Mouse (Mus musculus) forebrain, embryonic 15.5 days (tissue): ENCODE data around the gene Sla2. TPM values are rescaled to one million over a fixed set of nuclear protein-coding genes. Genes with fewer than 3 reads are reported as not detected.
A peak's percentile ranks its signal among the peaks of the same experiment; 100 is the strongest.
"Not testable (repeated sequence)": the region's sequence is repeated elsewhere in the genome, so short reads cannot be mapped to it uniquely, and the experiment has no call there.

Source experiments
- ATAC-seq: fragments of 200-750 bp; cut with Nextera tagmentation; replicated peaks from 2 replicates; pipeline ENCODE4 v1.8.0; 2017; ENCODE audit warnings: mild to moderate bottlenecking, moderate TSS enrichment, moderate library complexity
- H3K27ac ChIP-seq: fragments of 300-500 bp; sonication (generic); replicated peaks from 2 replicates; pipeline ENCODE4 v1.5.1; 2015; ENCODE audit warnings: mild to moderate bottlenecking, inconsistent platforms
- H3K27me3 ChIP-seq: fragments of 300-500 bp; sonication (generic); 2 replicates; pipeline ENCODE4 v1.6.1; 2015; ENCODE audit warnings: inconsistent platforms
- H3K36me3 ChIP-seq: fragments of 300-500 bp; sonication (generic); 2 replicates; pipeline ENCODE4 v1.6.1; 2015; ENCODE audit warnings: mild to moderate bottlenecking, inconsistent platforms
- H3K4me1 ChIP-seq: fragments of 300-500 bp; sonication (generic); 2 replicates; pipeline ENCODE4 v1.6.1; 2015; ENCODE audit warnings: inconsistent platforms
- H3K4me2 ChIP-seq: fragments of 300-500 bp; sonication (generic); replicated peaks from 2 replicates; pipeline ENCODE4 v1.6.1; 2015; ENCODE audit warnings: mild to moderate bottlenecking, inconsistent platforms
- H3K4me3 ChIP-seq: fragments of 300-500 bp; sonication (generic); 2 replicates; pipeline ENCODE4 v1.5.1; 2015; ENCODE audit warnings: mild to moderate bottlenecking, inconsistent platforms
- H3K9ac ChIP-seq: fragments of 300-500 bp; sonication (generic); replicated peaks from 2 replicates; pipeline ENCODE4 v1.6.1; 2015; ENCODE audit warnings: mild to moderate bottlenecking, inconsistent platforms
- H3K9me3 ChIP-seq: fragments of 300-500 bp; sonication (generic); 2 replicates; pipeline ENCODE4 v1.6.1; 2016; ENCODE audit warnings: inconsistent platforms
- WGBS: fragments of 180-500 bp; shearing (Covaris S2); methylation state at CpG from one replicate; pipeline ENCODE4 v1.1.7; 2015; ENCODE audit warnings: mixed read lengths; 5-methylcytosine and 5-hydroxymethylcytosine counted together
- polyA plus RNA-seq: library from polyadenylated mRNA; unstranded; fragments of >200 nt; fragmentation: Nextera tagmentation; extraction: Ambion mirVana; gene quantifications from 2 replicates; pipeline ENCODE4 v1.2.1, GENCODE M21; 2015

Gene Sla2
- polyA plus RNA-seq, 1 experiment from 2014 or later = 0.18 TPM

DNA sequence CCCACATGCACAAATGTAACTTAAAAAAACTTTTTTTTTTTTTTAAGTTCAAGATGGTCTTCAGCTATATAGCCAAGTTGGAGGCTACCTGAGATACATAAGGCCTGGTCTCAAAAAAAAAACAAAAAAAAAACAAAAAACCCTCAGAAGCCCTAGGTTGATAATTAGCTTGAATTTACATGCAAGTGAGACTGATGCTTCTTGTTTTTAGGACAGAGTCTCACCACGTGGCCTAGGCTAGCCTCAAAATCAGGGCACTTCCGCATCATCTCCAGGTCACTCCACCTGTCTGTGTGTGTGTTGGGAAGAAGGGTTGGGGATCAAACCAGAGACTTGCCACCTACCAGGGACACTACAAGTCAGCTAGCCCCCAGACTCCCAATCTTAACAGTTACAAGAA is 29.2 kb downstream of the Sla2 start, which contains the start of gene 4930518I15Rik:
Gene 4930518I15Rik (minus strand): TSS at position 112 of the 400 bp plus-strand sequence.
- no peaks in the 10 kb centered on the region for H3K27me3 ChIP-seq
- peaks cover 15% of the 10 kb centered on the region; the same call in 1 of the 2 replicates for H3K36me3 ChIP-seq
- no peak within 1 kb of the TSS for H3K9ac ChIP-seq
- 81% methylated on average over 2 of the region's 2 CpGs for WGBS
- no peak for ATAC-seq
- H3K9me3 ChIP-seq = no peaks in the 10 kb centered on the region
- H3K4me1 ChIP-seq = peaks cover 23% of the 10 kb centered on the region
- H3K27ac ChIP-seq = no peak within 1 kb of the TSS
- H3K4me3 ChIP-seq = no peak within 1 kb of the TSS
- no peak within 1 kb of the TSS for H3K4me2 ChIP-seq

DNA sequence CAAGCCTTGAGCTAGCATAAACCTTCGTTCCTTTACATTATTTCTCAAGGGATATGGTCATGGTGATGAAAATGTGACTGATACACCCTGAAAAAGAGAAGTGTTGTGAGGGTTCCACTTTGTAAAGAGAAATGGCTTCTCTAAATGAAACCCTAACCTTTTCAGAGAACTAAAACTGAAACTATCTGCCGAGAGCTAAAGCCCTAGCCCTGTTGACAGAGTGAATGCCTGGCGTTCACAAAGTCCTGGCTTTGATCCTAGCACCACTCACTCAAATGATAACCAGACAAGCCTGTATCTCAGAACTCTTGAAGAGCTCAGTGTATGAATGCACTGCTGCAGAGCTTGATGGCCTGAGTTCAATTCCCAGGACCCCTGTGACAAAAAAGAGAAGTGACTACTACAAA is 29.6 kb downstream of the Sla2 start:
- peaks cover 15% of the 10 kb centered on the region; the same call in 1 of the 2 replicates for H3K36me3 ChIP-seq
- WGBS = 74% methylated on average over 3 of the region's 3 CpGs
- no peaks in the 10 kb centered on the region for H3K9me3 ChIP-seq
- H3K4me2 ChIP-seq = no peak overlapping the region
- no peak overlapping the region for H3K4me3 ChIP-seq
- peaks cover 24% of the 10 kb centered on the region for H3K4me1 ChIP-seq
- H3K27ac ChIP-seq = no peak overlapping the region
- ATAC-seq = no peak
- H3K9ac ChIP-seq = no peak overlapping the region
- H3K27me3 ChIP-seq = no peaks in the 10 kb centered on the region

DNA sequence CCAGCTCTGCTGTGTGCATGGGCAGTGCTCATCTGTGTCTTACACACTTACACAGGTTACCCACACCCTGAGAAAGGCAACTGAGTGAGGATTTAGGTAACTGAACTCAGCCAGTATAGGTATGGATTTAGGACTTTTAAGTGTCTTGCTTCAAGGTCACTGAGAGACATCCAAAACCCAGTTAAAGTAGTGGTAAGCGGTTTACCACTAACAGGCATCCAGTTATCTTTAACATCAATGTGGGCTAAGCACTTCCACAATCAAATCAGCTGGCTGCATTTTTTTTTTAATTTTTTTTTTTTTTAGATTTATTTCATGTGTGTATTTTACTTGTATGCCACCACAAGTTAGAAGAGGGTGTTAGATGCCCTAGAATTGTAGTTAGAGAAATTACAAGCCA is 30.7 kb downstream of the Sla2 start:
- H3K27ac ChIP-seq = no peak overlapping the region
- H3K9me3 ChIP-seq = no peaks in the 10 kb centered on the region
- peaks cover 17% of the 10 kb centered on the region for H3K4me1 ChIP-seq
- no peaks in the 10 kb centered on the region for H3K27me3 ChIP-seq
- WGBS = 95% methylated on average over 1 of the region's 1 CpGs
- ATAC-seq = no peak
- no peak overlapping the region for H3K4me3 ChIP-seq
- no peak overlapping the region for H3K4me2 ChIP-seq
- peaks cover 26% of the 10 kb centered on the region for H3K36me3 ChIP-seq
- H3K9ac ChIP-seq = no peak overlapping the region

DNA sequence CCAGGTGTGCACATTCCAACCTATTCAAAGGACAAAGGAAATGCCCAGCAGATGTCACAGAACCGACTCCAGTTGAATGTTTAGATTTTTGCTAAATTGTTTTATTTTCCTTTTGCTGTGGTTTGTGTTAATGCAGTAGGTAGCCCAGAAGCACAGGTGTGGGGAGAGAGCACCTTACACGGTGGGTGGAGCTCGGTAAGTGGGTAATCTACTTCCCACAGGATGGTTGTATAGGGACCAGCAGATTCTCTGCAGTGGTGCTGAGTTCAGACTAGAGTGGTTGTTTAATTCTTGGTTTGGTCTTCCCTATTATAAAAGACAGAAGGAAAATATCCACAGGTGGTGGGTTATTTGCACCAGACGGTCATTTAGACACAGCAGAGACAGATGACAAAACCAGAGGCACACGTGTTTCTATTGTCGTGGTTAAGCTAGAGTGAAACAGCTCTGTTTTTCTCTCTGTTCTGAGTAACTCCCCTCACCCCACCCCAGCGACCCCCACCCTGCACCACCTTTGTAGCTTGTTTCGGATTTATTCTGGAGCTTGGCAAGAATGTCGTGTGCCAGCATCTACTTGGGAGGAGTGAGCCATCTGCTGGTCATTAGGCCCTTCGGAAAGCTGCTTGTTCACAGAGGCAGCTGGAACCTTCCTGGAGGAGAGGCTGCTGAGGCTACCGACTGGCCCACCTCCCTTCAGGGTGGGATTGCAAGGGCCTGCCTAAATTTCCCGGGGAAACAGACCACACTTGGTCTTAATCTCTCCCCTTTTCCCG is 32.8 kb downstream of the Sla2 start:
- ATAC-seq = peak; percentile 43; the same call in 1 of the 2 replicates
- 33% methylated on average over 13 of the region's 13 CpGs for WGBS
- H3K9me3 ChIP-seq, H3K27me3 ChIP-seq, H3K9ac ChIP-seq, H3K4me3 ChIP-seq, H3K4me2 ChIP-seq: not testable (repeated sequence)
- Histone ChIP-seq H3K4me1 (peaks cover 10% of the 10 kb centered on the region), H3K36me3 (peaks cover 31% of the 10 kb centered on the region), H3K27ac (0 out of 2 replicates have a peak overlapping the region, but pooled peaks have one; percentile 2)

DNA sequence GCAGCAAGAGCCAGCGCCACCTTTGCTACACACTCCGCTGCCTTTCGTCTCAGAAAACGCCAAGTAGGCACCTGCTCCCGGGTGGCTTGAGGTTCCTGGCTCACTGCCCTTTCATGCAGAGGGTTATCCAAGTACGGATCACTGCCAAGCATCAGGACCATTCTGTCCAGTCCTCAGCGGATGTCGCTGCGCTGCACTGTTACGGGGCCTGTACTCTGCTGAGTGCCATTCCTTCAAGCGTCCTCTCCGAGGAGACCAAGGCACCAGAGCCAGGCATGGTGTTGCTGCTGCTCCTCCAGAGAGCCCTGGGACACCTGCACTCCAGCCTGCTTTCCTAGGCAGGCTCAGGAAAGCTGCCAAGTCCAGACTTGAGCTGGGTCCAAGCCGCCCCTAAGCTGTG is 33.4 kb downstream of the Sla2 start:
- not testable (repeated sequence) for H3K27ac ChIP-seq, H3K9me3 ChIP-seq, H3K27me3 ChIP-seq, H3K9ac ChIP-seq, H3K4me2 ChIP-seq, H3K4me3 ChIP-seq
- WGBS = 42% methylated on average over 8 of the region's 13 CpGs
- Histone ChIP-seq H3K36me3 (peaks cover 31% of the 10 kb centered on the region), H3K4me1 (peaks cover 13% of the 10 kb centered on the region)
- ATAC-seq = 0 out of 2 replicates have a peak, but pooled peaks have one; percentile 41

DNA sequence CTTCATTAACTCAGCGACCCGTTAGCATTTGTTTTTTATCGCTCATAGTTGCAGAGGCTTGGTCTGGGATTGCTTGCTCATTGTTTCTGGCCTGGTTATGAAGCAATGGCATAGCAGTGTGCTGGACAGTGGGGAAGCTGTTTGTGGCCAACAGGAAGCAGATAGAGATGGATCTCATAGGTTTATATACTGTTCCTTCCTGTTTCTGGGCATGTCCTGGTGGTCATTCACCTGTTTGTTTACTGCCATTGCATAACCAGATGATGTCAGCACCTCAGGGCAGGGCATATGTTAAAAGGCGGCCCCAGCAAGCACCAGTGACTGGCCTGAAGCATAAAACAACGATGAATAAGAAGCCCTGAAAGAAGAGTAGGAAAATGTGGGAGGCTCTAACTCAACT is 36.5 kb downstream of the Sla2 start:
- ATAC-seq = no peak
- WGBS = 90% methylated on average over 5 of the region's 5 CpGs
- H3K27me3 ChIP-seq = no peaks in the 10 kb centered on the region
- peaks cover 16% of the 10 kb centered on the region for H3K36me3 ChIP-seq
- H3K9ac ChIP-seq = no peak overlapping the region
- H3K27ac ChIP-seq = no peak overlapping the region
- H3K4me1 ChIP-seq = peaks cover 20% of the 10 kb centered on the region
- H3K9me3 ChIP-seq = no peaks in the 10 kb centered on the region
- no peak overlapping the region for H3K4me2 ChIP-seq
- H3K4me3 ChIP-seq = no peak overlapping the region

DNA sequence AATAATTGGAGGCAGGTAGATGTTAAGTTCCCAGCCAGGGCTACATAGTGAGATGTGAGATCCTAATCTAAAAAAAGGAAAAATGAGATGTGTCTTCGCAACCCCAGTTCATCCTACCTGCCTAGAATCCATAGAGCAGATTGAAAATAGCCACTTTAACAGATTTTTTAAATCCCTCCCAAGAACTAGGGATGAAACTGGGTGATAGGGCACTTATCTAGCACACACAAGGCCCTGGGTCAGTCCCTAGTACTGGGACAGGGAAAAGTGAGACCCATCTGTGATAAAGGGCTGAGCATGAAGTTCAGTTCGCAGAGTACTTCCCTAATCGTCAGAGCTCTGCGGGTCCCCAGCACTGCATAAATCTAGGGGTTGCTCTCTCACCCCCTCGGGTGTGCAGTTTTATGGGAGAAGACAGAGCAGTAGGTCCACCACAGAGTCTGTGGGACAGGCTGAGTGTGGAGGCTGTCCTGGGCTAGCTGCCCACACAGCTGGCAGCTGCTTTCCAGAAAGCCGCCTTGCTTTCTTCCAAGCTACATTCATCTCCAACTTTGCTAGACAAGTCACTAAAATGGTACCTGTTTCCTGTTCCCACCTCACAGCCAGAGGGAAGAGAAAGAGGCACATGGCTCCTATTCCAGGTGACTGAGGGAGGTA is 38.3 kb downstream of the Sla2 start:
- H3K36me3 ChIP-seq = peaks cover 16% of the 10 kb centered on the region
- H3K9ac ChIP-seq = no peak overlapping the region
- no peak overlapping the region for H3K4me2 ChIP-seq
- no peak overlapping the region for H3K4me3 ChIP-seq
- peak overlapping the region; percentile 23; the same call in 1 of the 2 replicates for H3K27ac ChIP-seq
- WGBS = 87% methylated on average over 6 of the region's 6 CpGs
- ATAC-seq = no peak
- H3K4me1 ChIP-seq = peaks cover 32% of the 10 kb centered on the region
- no peaks in the 10 kb centered on the region for H3K9me3 ChIP-seq
- no peaks in the 10 kb centered on the region for H3K27me3 ChIP-seq

DNA sequence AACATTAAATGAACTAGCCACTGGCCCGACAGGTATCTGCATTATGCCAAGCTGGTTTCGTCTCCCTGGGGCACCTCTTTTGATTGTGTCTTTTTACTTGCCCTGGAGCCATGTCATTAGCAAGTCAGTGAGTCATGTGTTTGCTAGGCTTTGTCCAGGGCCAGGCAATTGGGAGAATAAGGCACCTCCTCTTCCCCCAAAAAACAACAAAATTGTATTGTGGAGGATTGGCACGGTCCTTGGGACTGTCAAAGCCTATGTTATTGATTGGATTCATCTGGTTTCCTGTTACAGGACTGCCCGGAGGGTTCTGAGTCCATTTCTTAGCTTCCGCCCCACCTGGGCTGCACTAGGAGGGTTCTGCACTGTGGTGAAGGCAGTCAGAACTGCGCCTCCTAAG is 39.3 kb downstream of the Sla2 start:
- H3K4me1 ChIP-seq = peaks cover 39% of the 10 kb centered on the region
- 50% methylated on average over 6 of the region's 6 CpGs for WGBS
- peaks cover 16% of the 10 kb centered on the region for H3K36me3 ChIP-seq
- ATAC-seq = no peak
- H3K27ac ChIP-seq = no peak overlapping the region
- H3K4me3 ChIP-seq = no peak overlapping the region
- H3K4me2 ChIP-seq = no peak overlapping the region
- H3K9ac ChIP-seq = no peak overlapping the region
- no peaks in the 10 kb centered on the region for H3K9me3 ChIP-seq
- no peaks in the 10 kb centered on the region for H3K27me3 ChIP-seq

DNA sequence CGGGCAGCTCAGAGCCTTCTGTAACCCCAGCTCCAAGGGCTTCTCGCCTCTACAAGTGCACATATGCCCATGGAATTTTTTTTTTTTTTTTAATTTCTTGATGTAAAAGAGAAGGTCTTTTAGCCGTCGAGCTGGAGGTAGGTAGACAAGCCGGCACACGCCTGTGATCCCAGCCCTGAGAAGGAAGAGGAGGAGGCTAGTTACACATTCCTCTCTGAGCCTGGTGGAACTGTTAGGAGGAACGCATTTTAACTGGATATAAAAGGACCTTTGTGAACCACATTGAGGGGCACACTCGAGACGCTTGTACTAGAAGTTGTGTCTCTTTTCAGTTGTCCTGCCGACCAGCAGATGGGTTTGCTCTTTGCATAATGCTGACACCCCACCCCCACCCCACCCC is 42.3 kb downstream of the Sla2 start:
- no peaks in the 10 kb centered on the region for H3K27me3 ChIP-seq
- peaks cover 63% of the 10 kb centered on the region for H3K4me1 ChIP-seq
- H3K27ac ChIP-seq = peak overlapping the region; percentile 12; the same call in 1 of the 2 replicates
- no peaks in the 10 kb centered on the region for H3K9me3 ChIP-seq
- H3K4me3 ChIP-seq = no peak overlapping the region
- 0 out of 2 replicates have a peak, but pooled peaks cover 1% of the 10 kb centered on the region for H3K36me3 ChIP-seq
- no peak for ATAC-seq
- 39% methylated on average over 10 of the region's 10 CpGs for WGBS
- no peak overlapping the region for H3K9ac ChIP-seq
- H3K4me2 ChIP-seq = no peak overlapping the region

DNA sequence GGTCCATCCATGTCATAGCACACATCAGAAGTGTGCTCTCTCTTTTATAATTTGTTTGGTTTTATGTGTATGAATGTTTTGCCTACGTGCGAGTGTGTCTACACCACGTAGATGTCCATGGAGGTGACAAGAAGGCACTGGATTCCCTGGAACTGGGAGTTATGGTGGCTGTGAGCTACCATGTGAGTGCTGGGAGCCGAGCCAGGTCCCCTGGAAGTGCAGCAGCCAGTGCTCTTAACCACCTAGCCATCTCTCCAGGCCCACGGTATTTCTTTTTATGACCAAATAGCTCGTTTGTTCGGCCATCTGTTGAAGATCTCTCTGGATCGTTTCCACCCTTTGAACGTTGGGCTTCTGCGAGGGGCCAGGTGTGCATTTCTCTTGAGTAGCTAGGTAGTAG is 43.7 kb downstream of the Sla2 start:
- H3K4me3 ChIP-seq = no peak overlapping the region
- no peaks in the 10 kb centered on the region for H3K27me3 ChIP-seq
- H3K9me3 ChIP-seq = no peaks in the 10 kb centered on the region
- peak overlapping the region; percentile 90 for H3K4me2 ChIP-seq
- ATAC-seq = no peak
- H3K36me3 ChIP-seq = no peaks in the 10 kb centered on the region
- peaks cover 64% of the 10 kb centered on the region for H3K4me1 ChIP-seq
- no peak overlapping the region for H3K27ac ChIP-seq
- WGBS = 62% methylated on average over 10 of the region's 10 CpGs
- H3K9ac ChIP-seq = no peak overlapping the region

DNA sequence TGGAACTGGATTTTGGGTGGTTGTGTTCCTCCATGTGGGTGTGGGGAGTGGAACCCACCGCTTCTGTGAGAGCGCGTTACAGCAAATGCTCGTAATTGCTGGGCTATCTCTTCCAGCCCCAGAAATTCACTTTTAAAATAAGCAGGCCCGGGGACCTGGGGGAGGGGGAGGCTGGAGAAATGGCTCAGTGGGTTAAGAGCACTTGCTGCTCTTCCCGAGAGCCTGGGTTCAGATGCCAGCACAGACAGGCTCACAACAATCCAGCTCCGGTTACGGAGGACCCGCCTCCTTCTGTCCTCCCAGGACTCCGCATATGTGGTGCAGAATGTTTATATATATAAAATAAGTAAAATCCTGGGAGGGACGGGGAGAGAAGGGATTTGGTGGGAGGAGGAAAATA is 44.3 kb downstream of the Sla2 start:
- Histone ChIP-seq H3K4me2 (peak overlapping the region; percentile 90), H3K4me1 (peaks cover 63% of the 10 kb centered on the region), H3K27ac (peak overlapping the region; percentile 86), H3K9ac (no peak overlapping the region; the same call in 1 of the 2 replicates), H3K36me3 (no peaks in the 10 kb centered on the region), H3K9me3 (no peaks in the 10 kb centered on the region), H3K4me3 (peak overlapping the region; percentile 67), H3K27me3 (no peaks in the 10 kb centered on the region)
- no peak for ATAC-seq
- WGBS = 11% methylated on average over 11 of the region's 11 CpGs
